Mouse (Mus musculus) E14TG2a.4 (cell line): ENCODE measurements around the gene Ralgds.

Experiments
- H3K27me3 ChIP-seq: 2 replicates; pipeline ENCODE4 v1.6.1; 2014; ENCODE audit warnings: low read length, control low read depth; ENCODE audit not compliant: insufficient read depth
- H3K36me3 ChIP-seq: 2 replicates; pipeline ENCODE4 v1.6.1; 2014; ENCODE audit warnings: low read length, control low read depth; ENCODE audit not compliant: insufficient read depth
- H3K4me1 ChIP-seq: replicated peaks from 2 replicates; pipeline ENCODE4 v1.6.1; 2014; ENCODE audit warnings: low read depth, low read length, control low read depth
- H3K4me3 ChIP-seq: replicated peaks from 2 replicates; pipeline ENCODE4 v1.5.1; 2014; ENCODE audit warnings: mild to moderate bottlenecking, low read length
- H3K9me3 ChIP-seq: 2 replicates; pipeline ENCODE4 v1.6.1; 2014; ENCODE audit warnings: low read length, control low read depth
- CTCF ChIP-seq: conservative IDR thresholded peaks from 2 replicates; pipeline ENCODE4 v1.5.1; 2014; ENCODE audit warnings: low read length
- NANOG ChIP-seq: IDR thresholded peaks from 2 replicates; pipeline ENCODE4 v1.6.1; 2014; ENCODE audit warnings: borderline replicate concordance, low read length, mixed read lengths
- POU5F1 ChIP-seq: IDR thresholded peaks from 2 replicates; pipeline ENCODE4 v1.6.1; 2014; ENCODE audit warnings: low read length, borderline replicate concordance

Ralgds gene

GRCm38 (mm10) chr2:28539206-28539605, 26.3 kb downstream of the Ralgds start:
- Histone ChIP-seq H3K4me1 (peaks cover 67% of the 10 kb centered on the region), H3K27me3 (no peaks in the 10 kb centered on the region), H3K36me3 (peaks cover 61% of the 10 kb centered on the region), H3K9me3 (no peaks in the 10 kb centered on the region), H3K4me3 (no peak overlapping the region)
- TF ChIP-seq POU5F1: no peak

GRCm38 (mm10) chr2:28539949-28540348, 27.0 kb downstream of the Ralgds start:
- TF ChIP-seq NANOG (no peak), POU5F1 (no peak), CTCF (no peak)
- Histone ChIP-seq H3K27me3 (no peaks in the 10 kb centered on the region), H3K36me3 (peaks cover 69% of the 10 kb centered on the region), H3K4me3 (no peak overlapping the region), H3K4me1 (peaks cover 59% of the 10 kb centered on the region), H3K9me3 (no peaks in the 10 kb centered on the region)

- Histone ChIP-seq H3K4me3 (no peak overlapping the region), H3K36me3 (peaks cover 76% of the 10 kb centered on the region), H3K27me3 (no peaks in the 10 kb centered on the region), H3K4me1 (peaks cover 52% of the 10 kb centered on the region), H3K9me3 (no peaks in the 10 kb centered on the region)
- no peak for TF ChIP-seq POU5F1
- TF ChIP-seq CTCF: no peak
- no peak for TF ChIP-seq NANOG
These were observed 27.8 kb downstream of the Ralgds start for GRCm38 (mm10) chr2:28540587-28541227.

GRCm38 (mm10) chr2:28543894-28544293, 31.0 kb downstream of the Ralgds start:
- TF ChIP-seq POU5F1 (no peak), NANOG (no peak), CTCF (no peak)
- Histone ChIP-seq H3K4me1 (peaks cover 50% of the 10 kb centered on the region), H3K4me3 (no peak overlapping the region), H3K9me3 (no peaks in the 10 kb centered on the region), H3K27me3 (no peaks in the 10 kb centered on the region), H3K36me3 (peaks cover 89% of the 10 kb centered on the region)

GRCm38 (mm10) chr2:28545976-28546375, 33.1 kb downstream of the Ralgds start:
- Histone ChIP-seq H3K9me3 (no peaks in the 10 kb centered on the region), H3K27me3 (no peaks in the 10 kb centered on the region), H3K4me1 (peaks cover 48% of the 10 kb centered on the region), H3K36me3 (peaks cover 93% of the 10 kb centered on the region), H3K4me3 (no peak overlapping the region)
- TF ChIP-seq CTCF: no peak
- TF ChIP-seq NANOG: no peak
- no peak for TF ChIP-seq POU5F1

GRCm38 (mm10) chr2:28546560-28546959, 33.6 kb downstream of the Ralgds start:
- Histone ChIP-seq H3K4me1 (peaks cover 44% of the 10 kb centered on the region), H3K4me3 (no peak overlapping the region), H3K36me3 (peaks cover 94% of the 10 kb centered on the region), H3K27me3 (no peaks in the 10 kb centered on the region), H3K9me3 (no peaks in the 10 kb centered on the region)
- TF ChIP-seq CTCF (no peak), NANOG (no peak), POU5F1 (no peak)

- TF ChIP-seq NANOG (no peak), CTCF (peak; percentile 98)
- Histone ChIP-seq H3K4me3 (no peak overlapping the region), H3K36me3 (peaks cover 96% of the 10 kb centered on the region), H3K27me3 (no peaks in the 10 kb centered on the region), H3K4me1 (peaks cover 38% of the 10 kb centered on the region), H3K9me3 (no peaks in the 10 kb centered on the region)
These were observed 34.6 kb downstream of the Ralgds start for GRCm38 (mm10) chr2:28547237-28548172.

- Histone ChIP-seq H3K36me3 (peaks cover 97% of the 10 kb centered on the region), H3K9me3 (no peaks in the 10 kb centered on the region), H3K4me1 (peaks cover 32% of the 10 kb centered on the region), H3K4me3 (no peak overlapping the region), H3K27me3 (no peaks in the 10 kb centered on the region)
- no peak for TF ChIP-seq NANOG
- TF ChIP-seq CTCF: no peak
- TF ChIP-seq POU5F1: no peak
These were observed 36.2 kb downstream of the Ralgds start for GRCm38 (mm10) chr2:28549157-28549556.
